Mouse (Mus musculus) hindbrain, embryonic 11.5 days (tissue): ENCODE measurements around the gene Arid2. TPM values are rescaled to one million over a fixed set of nuclear protein-coding genes. Genes with fewer than 3 reads are reported as not detected.
"Not testable (repeated sequence)": the region's sequence is repeated elsewhere in the genome, so short reads cannot be mapped to it uniquely, and the experiment has no call there.

Source experiments
- ATAC-seq: fragments of 200-750 bp; cut with Nextera tagmentation; 2 replicates; pipeline ENCODE4 v1.8.0; 2017; ENCODE audit warnings: mild to moderate bottlenecking, moderate TSS enrichment, moderate library complexity; ENCODE audit not compliant: low FRiP score
- DNase-seq: peaks from one replicate; pipeline ENCODE4 v3.0.0-alpha.2; 2015; ENCODE audit warnings: low spot score
- H3K27ac ChIP-seq: fragments of 300-500 bp; sonication (generic); 2 replicates; pipeline ENCODE4 v1.5.1; 2014; ENCODE audit warnings: mild to moderate bottlenecking, low read depth, low read length
- H3K27me3 ChIP-seq: fragments of 300-500 bp; sonication (generic); 2 replicates; pipeline ENCODE4 v1.6.1; 2014; ENCODE audit warnings: mild to moderate bottlenecking, low read length, moderate library complexity, mixed read lengths; ENCODE audit not compliant: control insufficient read depth, insufficient read depth
- H3K36me3 ChIP-seq: fragments of 300-500 bp; sonication (generic); 2 replicates; pipeline ENCODE4 v1.6.1; 2014; ENCODE audit warnings: mild to moderate bottlenecking, low read length, moderate library complexity, mixed read lengths; ENCODE audit not compliant: control insufficient read depth, insufficient read depth
- H3K4me1 ChIP-seq: fragments of 300-500 bp; sonication (generic); replicated peaks from 2 replicates; pipeline ENCODE4 v1.6.1; 2014; ENCODE audit warnings: low read length, mixed read lengths; ENCODE audit not compliant: control insufficient read depth, insufficient read depth
- H3K4me2 ChIP-seq: fragments of 300-500 bp; sonication (generic); replicated peaks from 2 replicates; pipeline ENCODE4 v1.6.1; 2014; ENCODE audit warnings: mild to moderate bottlenecking, low read depth, low read length
- H3K4me3 ChIP-seq: fragments of 300-500 bp; sonication (generic); 2 replicates; pipeline ENCODE4 v1.5.1; 2014; ENCODE audit warnings: low read depth, low read length
- H3K9ac ChIP-seq: fragments of 300-500 bp; sonication (generic); 2 replicates; pipeline ENCODE4 v1.6.1; 2014; ENCODE audit warnings: low read depth, low read length
- H3K9me3 ChIP-seq: fragments of 300-500 bp; sonication (generic); 2 replicates; pipeline ENCODE4 v1.6.1; 2016; ENCODE audit warnings: low read length; ENCODE audit not compliant: control insufficient read depth
- WGBS: fragments of 180-500 bp; shearing (Covaris S2); extraction: QIAGEN DNeasy Blood & Tissue Kit; methylation state at CpG from one replicate; pipeline ENCODE4 v1.1.7; 2014; 5-methylcytosine and 5-hydroxymethylcytosine counted together
- polyA plus RNA-seq: library from polyadenylated mRNA; unstranded; fragments of >200 nt; fragmentation: Nextera tagmentation; extraction: Ambion mirVana; gene quantifications from 2 replicates; pipeline ENCODE4 v1.2.1, GENCODE M21; 2014

Arid2 gene
- polyA plus RNA-seq, 1 experiment from 2014 or later: 39.0 TPM

DNA sequence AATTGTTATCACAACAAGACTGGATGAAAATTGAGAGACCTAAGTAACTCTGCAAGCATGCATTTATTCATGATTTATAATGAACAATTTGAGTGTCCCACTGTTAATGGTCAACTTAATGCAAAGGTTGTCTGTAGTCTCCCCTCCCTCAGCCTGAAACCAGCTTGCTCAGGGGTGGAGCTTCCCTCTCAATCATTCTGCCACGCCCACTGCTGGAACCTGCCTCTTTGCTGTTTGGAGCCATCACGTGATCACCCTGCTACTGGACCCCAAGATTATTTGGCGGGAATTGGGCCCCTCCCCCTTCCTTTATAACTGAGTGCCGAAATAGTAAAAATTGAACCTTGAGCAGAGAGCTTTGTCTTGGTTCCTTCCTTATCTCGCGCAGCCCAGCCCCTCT, 154.2 kb downstream of the Arid2 start:
- not testable (repeated sequence) for ATAC-seq, H3K27ac ChIP-seq, H3K9ac ChIP-seq, H3K4me1 ChIP-seq, DNase-seq, H3K4me2 ChIP-seq, H3K9me3 ChIP-seq, H3K27me3 ChIP-seq, H3K4me3 ChIP-seq, H3K36me3 ChIP-seq
- 83% methylated on average over 5 of the region's 6 CpGs for WGBS

DNA sequence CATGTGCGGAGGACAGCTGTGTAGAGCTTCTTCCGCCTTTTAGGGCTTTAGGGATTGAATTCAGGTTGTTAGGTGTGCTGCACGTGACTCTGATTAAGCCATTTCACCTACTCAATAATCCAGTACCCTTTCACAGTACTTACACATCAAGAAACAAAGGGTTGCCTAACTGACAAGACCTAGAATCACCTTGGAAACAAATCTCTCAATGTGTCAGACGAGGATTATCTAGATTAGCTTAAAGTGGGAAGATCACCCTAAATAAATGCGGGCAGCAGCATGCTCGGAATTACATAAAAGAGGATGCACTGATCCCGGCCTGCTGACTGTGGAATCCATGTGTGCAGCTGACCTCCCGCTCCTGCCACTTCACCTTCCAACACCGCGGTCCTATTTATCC, 159.5 kb downstream of the Arid2 start:
- 91% methylated on average over 10 of the region's 10 CpGs for WGBS
- no peak for ATAC-seq
- DNase-seq: no peak
- no peaks in the 10 kb centered on the region for H3K27me3 ChIP-seq
- H3K36me3 ChIP-seq: no peaks in the 10 kb centered on the region
- H3K9me3 ChIP-seq: no peaks in the 10 kb centered on the region
- no peaks in the 10 kb centered on the region for H3K4me1 ChIP-seq
- H3K27ac ChIP-seq: no peak overlapping the region
- no peak overlapping the region for H3K4me2 ChIP-seq
- no peak overlapping the region for H3K4me3 ChIP-seq
- H3K9ac ChIP-seq: no peak overlapping the region

DNA sequence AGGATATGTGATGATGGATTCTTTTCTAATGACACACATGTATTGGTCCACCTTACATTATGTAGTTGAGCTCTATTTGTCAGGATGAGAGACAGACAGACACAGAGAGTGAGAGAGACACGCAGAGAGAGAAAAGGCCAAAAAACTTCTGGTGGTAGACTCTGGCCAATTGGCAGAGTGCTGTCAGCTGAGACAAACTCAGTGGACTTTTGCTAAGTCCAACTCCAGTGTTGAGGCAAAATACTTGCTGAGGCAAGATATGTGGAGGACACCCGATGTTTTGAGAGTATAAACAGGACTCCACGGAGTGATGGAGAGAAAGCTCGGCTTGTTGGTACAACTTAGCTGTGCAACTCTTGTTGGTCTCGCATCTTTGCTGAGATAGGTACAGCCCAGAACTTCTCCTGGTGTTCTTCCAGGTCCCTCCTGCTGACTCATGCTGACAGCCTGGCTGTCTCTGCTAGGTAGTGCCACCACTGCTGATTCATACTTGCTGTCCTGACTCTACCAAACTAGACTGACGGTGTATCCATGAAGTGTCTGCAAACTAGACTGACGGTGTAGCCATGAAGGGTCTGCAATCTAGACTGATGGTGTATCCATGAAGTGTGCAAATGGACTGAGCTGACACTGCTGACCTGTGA, 161.5 kb downstream of the Arid2 start:
- Histone ChIP-seq H3K27me3 (no peaks in the 10 kb centered on the region), H3K4me3 (no peak overlapping the region), H3K9me3 (no peaks in the 10 kb centered on the region), H3K36me3 (no peaks in the 10 kb centered on the region), H3K27ac (no peak overlapping the region), H3K4me2 (no peak overlapping the region), H3K9ac (no peak overlapping the region), H3K4me1 (no peaks in the 10 kb centered on the region)
- DNase-seq (no peak), ATAC-seq (no peak)
- 96% methylated on average over 7 of the region's 7 CpGs for WGBS

DNA sequence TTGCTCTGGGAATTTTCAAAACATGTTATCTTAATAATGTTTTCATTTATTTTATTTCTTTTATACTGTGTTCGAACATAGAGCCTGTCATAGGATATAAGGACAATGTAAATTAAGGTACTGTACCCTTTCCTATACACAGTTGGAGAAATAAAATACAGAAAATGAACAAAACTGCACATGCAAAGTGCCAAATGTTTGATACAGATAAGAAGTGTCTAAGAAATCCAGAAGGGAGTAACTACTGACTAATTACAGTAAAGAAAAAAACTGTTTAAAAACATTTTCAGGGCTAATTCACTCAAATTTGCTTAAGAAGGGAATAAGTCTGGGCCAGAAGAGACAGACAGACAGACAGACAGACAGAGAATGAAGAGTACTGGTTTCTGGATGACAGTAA, 166.0 kb downstream of the Arid2 start:
- Histone ChIP-seq H3K36me3 (no peaks in the 10 kb centered on the region), H3K4me2 (no peak overlapping the region), H3K4me1 (no peaks in the 10 kb centered on the region), H3K4me3 (no peak overlapping the region), H3K27ac (no peak overlapping the region), H3K27me3 (no peaks in the 10 kb centered on the region), H3K9ac (no peak overlapping the region), H3K9me3 (no peaks in the 10 kb centered on the region)
- DNase-seq: no peak
- WGBS: 94% methylated on average over 1 of the region's 1 CpGs
- no peak for ATAC-seq

Other genes starting within 250 kb of the Arid2 start
- gene Scaf11, start 173.3 kb downstream of the Arid2 start, polyA plus RNA-seq: 89.8 and 93.2 TPM in 2 replicates